Mouse (Mus musculus) forebrain, embryonic 12.5 days (tissue): Measurements from ENCODE around the gene Plce1. TPM values are rescaled to one million over a fixed set of nuclear protein-coding genes. Genes with fewer than 3 reads are reported as not detected.
"Not testable (repeated sequence)": the region's sequence is repeated elsewhere in the genome, so short reads cannot be mapped to it uniquely, and the experiment has no call there.

Experiments used
- ATAC-seq: fragments of 200-750 bp; cut with Nextera tagmentation; 2 replicates; pipeline ENCODE4 v1.8.0; 2017; ENCODE audit warnings: moderate TSS enrichment; ENCODE audit not compliant: low FRiP score
- H3K27ac ChIP-seq: fragments of 300-500 bp; sonication (generic); 2 replicates; pipeline ENCODE4 v1.5.1; 2016; ENCODE audit warnings: mild to moderate bottlenecking
- H3K27me3 ChIP-seq: fragments of 300-500 bp; sonication (generic); 2 replicates; pipeline ENCODE4 v1.6.1; 2016; ENCODE audit warnings: mild to moderate bottlenecking
- H3K36me3 ChIP-seq: fragments of 300-500 bp; sonication (generic); replicated peaks from 2 replicates; pipeline ENCODE4 v1.6.1; 2016; ENCODE audit warnings: mild to moderate bottlenecking
- H3K4me1 ChIP-seq: fragments of 300-500 bp; sonication (generic); 2 replicates; pipeline ENCODE4 v1.6.1; 2016
- H3K4me2 ChIP-seq: fragments of 300-500 bp; sonication (generic); 2 replicates; pipeline ENCODE4 v1.6.1; 2016; ENCODE audit warnings: mild to moderate bottlenecking, moderate library complexity
- H3K4me3 ChIP-seq: fragments of 300-500 bp; sonication (generic); replicated peaks from 2 replicates; pipeline ENCODE4 v1.5.1; 2016; ENCODE audit warnings: mild to moderate bottlenecking
- H3K9ac ChIP-seq: fragments of 300-500 bp; sonication (generic); 2 replicates; pipeline ENCODE4 v1.6.1; 2016; ENCODE audit warnings: mild to moderate bottlenecking
- H3K9me3 ChIP-seq: fragments of 300-500 bp; sonication (generic); 2 replicates; pipeline ENCODE4 v1.6.1; 2016
- WGBS: fragments of 180-500 bp; shearing (Covaris S2); methylation state at CpG from one replicate; pipeline ENCODE4 v1.1.7; 2016; 5-methylcytosine and 5-hydroxymethylcytosine counted together
- polyA plus RNA-seq: library from polyadenylated mRNA; unstranded; fragments of >200 nt; fragmentation: Nextera tagmentation; extraction: Ambion mirVana; gene quantifications from 2 replicates; pipeline ENCODE4 v1.2.1, GENCODE M21; 2016

Gene Plce1
- polyA plus RNA-seq, 1 experiment from 2014 or later: 6.2 TPM

DNA sequence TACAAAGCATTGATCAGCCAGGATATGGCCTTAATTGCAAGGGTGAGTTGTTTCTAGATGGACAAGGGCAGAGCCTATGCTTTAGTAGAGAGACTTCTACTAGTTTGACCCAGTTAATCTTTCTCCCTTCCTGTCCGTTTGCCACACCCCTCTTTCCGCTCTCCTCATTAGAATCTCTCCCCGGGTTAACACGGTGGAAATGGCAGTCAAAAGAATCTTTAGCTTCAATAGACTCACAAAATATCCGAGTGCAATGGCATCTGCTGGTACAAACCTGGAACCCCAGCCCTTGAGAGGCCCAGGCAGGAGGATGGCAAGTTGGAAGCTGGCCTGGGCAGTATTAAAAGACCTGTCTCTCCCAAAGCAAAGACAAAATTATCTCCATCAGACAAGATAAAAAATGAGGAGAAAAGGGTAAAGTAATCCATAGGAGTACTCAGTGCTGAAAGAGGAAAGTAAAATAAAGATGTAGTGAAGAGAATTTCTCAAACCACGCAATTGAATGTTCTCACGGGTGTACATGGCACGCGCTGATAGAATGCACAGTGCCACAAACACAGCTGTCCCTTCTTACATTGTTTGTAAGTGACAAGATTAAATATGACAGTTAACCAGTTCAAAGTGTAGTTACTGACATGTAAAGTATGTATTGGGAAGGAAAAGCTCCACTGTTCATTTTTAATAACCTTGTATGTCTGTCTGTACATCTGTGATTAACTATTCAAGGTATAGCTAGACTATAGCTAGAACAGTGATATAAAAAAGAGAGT lies 145.5 kb downstream of the Plce1 start:
- H3K4me1 ChIP-seq: no peaks in the 10 kb centered on the region
- no peak overlapping the region for H3K9ac ChIP-seq
- H3K4me2 ChIP-seq: no peak overlapping the region
- WGBS: 72% methylated on average over 9 of the region's 9 CpGs
- H3K27me3 ChIP-seq: no peaks in the 10 kb centered on the region
- no peaks in the 10 kb centered on the region for H3K36me3 ChIP-seq
- no peaks in the 10 kb centered on the region for H3K9me3 ChIP-seq
- ATAC-seq: no peak
- H3K27ac ChIP-seq: no peak overlapping the region
- no peak overlapping the region for H3K4me3 ChIP-seq

DNA sequence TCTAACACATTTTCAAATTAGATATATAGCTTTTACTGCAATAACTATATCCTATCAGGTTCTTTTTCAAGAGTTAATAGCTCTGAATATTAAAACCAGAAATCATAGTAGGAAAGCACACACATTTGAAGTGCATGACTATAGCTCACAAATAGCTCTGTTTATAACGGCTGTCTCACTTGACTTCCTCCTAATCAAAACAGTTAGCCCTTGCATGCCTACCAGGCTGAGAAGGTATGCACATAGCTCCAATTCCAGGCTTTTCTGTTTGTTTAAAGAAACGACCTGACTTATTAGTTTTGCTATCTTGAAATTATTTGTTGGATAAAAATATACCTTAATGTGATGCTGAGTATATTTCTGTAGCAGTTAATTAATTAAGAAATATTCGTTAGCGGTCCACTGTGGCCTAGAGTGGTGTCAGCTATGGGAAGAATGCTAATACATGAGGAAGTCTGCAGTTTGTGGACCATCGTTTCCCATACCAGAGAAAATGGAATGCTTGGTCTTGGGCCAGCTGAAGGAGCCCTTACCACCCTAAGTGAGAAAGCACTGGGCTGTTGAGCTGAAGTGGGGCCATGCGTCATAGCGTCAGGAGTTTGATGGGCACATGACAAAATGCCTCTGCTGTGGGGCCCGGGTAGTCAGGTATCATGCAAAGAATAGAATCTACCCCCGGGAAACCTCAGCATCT lies 146.3 kb downstream of the Plce1 start:
- Histone ChIP-seq H3K4me1 (no peaks in the 10 kb centered on the region), H3K36me3 (no peaks in the 10 kb centered on the region), H3K27ac (no peak overlapping the region), H3K9ac (no peak overlapping the region), H3K4me3 (no peak overlapping the region), H3K9me3 (no peaks in the 10 kb centered on the region), H3K27me3 (no peaks in the 10 kb centered on the region), H3K4me2 (no peak overlapping the region)
- no peak for ATAC-seq
- WGBS: 88% methylated on average over 9 of the region's 9 CpGs

DNA sequence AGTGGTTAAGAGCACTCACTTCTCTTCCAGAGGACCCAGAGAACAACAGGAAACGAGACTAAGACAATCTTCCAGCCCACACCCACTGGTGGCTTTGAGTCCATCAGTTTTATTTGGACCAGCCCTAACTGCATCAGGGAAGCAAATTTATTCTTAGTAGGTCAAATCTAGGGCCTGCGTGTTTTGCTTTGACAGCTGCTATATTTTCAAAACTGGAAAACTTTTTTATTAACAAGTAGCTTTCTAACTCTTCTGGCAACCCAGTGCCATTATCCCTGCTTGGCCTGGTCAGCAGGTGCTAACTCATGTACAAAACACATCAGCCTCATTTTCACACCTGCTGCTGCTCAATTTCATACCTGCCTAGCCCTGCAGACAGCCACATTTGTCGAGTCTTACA lies 151.3 kb downstream of the Plce1 start:
- Histone ChIP-seq H3K4me3 (no peak overlapping the region), H3K4me1 (no peaks in the 10 kb centered on the region), H3K9ac (no peak overlapping the region), H3K27ac (no peak overlapping the region), H3K27me3 (no peaks in the 10 kb centered on the region), H3K36me3 (no peaks in the 10 kb centered on the region), H3K4me2 (no peak overlapping the region), H3K9me3 (no peaks in the 10 kb centered on the region)
- 79% methylated on average over 3 of the region's 3 CpGs for WGBS
- ATAC-seq: no peak

DNA sequence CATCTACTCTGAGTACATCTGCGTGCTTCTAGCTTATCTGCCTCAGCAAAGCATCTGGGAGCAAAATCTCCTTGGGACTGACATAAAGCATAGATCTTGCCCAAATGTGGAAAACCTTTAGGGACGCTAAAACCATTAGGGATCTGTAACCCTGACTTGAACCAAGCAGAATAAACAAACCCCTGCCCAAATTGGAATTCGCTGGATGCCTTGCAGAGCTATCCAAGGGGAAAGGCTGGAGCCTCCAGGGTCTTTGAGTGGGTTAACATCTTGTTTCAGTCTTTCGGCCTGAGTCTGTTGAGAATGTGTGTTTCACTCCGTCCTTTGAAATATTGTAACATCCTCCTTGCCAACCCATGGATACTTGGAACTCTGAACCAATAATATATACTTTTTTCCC lies 152.4 kb downstream of the Plce1 start:
- no peaks in the 10 kb centered on the region for H3K4me1 ChIP-seq
- H3K27me3 ChIP-seq: no peaks in the 10 kb centered on the region
- H3K36me3 ChIP-seq: no peaks in the 10 kb centered on the region
- no peak overlapping the region for H3K4me3 ChIP-seq
- H3K9ac ChIP-seq: no peak overlapping the region
- no peak for ATAC-seq
- no peak overlapping the region for H3K4me2 ChIP-seq
- H3K27ac ChIP-seq: no peak overlapping the region
- H3K9me3 ChIP-seq: no peaks in the 10 kb centered on the region
- WGBS: 79% methylated on average over 5 of the region's 5 CpGs

DNA sequence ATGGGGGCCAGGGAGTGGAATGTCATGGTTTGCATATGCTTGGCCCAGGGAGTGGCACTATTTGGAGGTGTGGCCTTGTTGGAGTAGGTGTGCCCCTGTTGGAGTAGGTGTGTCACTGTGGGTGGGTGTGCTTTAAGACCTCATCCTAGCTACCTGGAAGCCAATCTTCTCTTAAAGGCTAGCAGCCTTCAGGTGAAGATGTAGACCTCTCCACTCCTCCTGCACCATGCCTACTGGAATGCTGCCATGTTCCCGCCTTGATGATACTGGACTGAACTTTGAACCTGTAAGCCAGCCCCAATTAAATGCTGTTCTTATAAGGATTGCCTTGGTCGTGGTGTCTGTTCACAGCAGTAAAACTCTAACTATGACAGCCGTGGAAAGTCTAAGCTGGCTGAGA lies 158.1 kb downstream of the Plce1 start:
- 87% methylated on average over 3 of the region's 3 CpGs for WGBS
- Histone ChIP-seq H3K27ac (no peak overlapping the region), H3K36me3 (no peaks in the 10 kb centered on the region)

DNA sequence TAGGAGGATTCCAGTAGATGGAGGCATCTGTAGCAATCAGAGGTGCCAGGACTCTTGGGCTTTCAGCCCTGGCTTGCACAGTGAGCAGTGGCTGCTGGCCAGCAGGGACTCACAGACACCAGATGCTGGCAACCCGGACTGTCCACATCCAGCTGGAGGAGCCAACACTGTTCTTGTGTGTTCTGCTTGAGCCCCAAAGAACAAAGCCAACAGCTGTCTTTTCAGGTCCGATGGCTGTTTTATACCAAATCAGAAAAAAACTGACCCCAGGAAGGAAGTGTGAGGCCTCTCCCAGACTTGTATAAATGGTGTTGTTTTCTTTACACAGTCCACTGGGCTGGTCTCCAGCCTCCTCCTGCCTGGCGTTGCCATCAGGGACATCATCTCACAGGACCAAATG lies 158.9 kb downstream of the Plce1 start:
- Histone ChIP-seq H3K27ac (no peak overlapping the region), H3K36me3 (no peaks in the 10 kb centered on the region), H3K4me2 (no peak overlapping the region), H3K4me1 (no peaks in the 10 kb centered on the region), H3K27me3 (no peaks in the 10 kb centered on the region), H3K9me3 (no peaks in the 10 kb centered on the region), H3K4me3 (no peak overlapping the region), H3K9ac (no peak overlapping the region)
- 84% methylated on average over 3 of the region's 3 CpGs for WGBS
- no peak for ATAC-seq

More for the DNA sequence above, 158.1 kb downstream of the Plce1 start:
- H3K9me3 ChIP-seq: no peaks in the 10 kb centered on the region
- H3K27me3 ChIP-seq: no peaks in the 10 kb centered on the region
- H3K9ac ChIP-seq: no peak overlapping the region
- no peaks in the 10 kb centered on the region for H3K4me1 ChIP-seq
- no peak overlapping the region for H3K4me3 ChIP-seq
- no peak overlapping the region for H3K4me2 ChIP-seq
- ATAC-seq: no peak

DNA sequence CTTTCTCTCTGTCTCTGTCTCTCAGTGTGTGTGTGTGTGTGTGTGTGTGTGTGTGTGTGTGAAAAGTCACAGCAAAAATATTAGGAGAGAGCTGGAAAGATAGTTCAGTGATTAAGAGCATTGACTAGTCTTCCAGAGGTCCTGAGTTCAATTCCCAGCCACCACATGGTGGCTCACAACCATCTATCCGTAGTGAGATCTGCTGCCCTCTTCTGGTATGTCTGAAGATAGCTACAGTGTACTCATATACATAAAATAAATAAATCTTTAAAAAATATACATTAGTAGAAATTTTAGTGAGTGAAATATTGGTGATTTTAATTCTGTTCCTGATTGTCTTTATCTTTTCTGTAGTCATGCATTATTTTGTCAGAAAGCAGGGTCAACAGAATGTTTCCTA lies 161.6 kb downstream of the Plce1 start:
- H3K9me3 ChIP-seq, H3K9ac ChIP-seq, H3K4me3 ChIP-seq, H3K4me1 ChIP-seq, H3K36me3 ChIP-seq, H3K27ac ChIP-seq, ATAC-seq, H3K4me2 ChIP-seq, H3K27me3 ChIP-seq: not testable (repeated sequence)
- 60% methylated on average over 1 of the region's 1 CpGs for WGBS

DNA sequence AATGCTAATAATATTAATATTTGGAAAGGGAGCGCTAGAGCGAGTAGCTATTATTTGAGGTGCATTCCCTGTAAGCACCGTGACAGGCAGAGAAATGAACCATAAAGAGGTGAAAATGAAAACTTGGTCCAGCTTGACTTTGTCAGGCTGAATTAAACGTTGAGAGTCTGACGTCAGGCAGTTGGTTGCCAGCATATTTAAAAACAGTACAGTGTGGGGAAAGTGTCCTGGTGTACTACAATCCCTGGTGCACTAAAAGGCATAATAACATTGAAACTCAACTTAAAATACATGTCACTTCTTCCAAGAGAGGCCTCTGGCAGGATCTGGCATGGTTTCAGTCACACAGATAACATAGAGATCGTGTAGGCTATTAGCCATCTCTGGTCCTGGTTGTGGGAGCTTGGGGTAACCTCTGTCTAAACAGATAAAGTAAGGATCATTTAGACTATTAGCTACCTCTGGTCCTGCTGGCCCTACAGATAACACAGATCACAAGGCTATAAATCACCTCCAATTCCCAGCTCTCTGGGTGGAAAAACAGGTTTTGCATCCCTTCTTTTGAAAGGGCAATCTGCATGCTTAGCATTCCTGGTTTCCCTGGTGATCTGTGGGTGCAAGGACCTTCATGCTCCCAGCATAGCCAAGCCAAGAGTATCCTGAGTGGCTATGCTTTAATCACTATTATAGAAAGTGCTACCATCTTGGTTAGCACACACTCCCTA lies 164.1 kb downstream of the Plce1 start:
- Histone ChIP-seq H3K9me3 (no peaks in the 10 kb centered on the region), H3K4me2 (no peak overlapping the region), H3K27ac (no peak overlapping the region), H3K27me3 (no peaks in the 10 kb centered on the region), H3K4me1 (no peaks in the 10 kb centered on the region), H3K9ac (no peak overlapping the region), H3K36me3 (no peaks in the 10 kb centered on the region), H3K4me3 (no peak overlapping the region)
- no peak for ATAC-seq
- 80% methylated on average over 6 of the region's 6 CpGs for WGBS

DNA sequence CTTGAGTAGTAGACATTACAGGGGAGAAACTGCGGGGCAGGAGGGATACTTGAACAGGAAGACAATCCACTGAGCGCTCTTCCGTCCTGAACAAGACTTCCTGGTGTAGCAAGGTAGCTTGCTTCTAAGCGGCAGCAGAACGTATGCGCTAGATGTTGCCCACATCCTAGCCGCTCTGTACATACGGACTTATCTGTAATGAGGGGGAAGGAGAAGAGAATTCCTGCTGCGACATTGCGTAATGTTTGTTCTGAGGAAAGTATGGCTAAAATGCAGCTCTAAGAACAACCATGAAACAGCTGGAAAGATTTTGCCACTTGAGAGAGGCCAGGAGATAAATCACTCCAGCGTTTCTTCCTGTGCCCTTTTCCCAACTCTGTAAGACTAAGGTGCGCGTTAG lies 177.1 kb downstream of the Plce1 start:
- no peak overlapping the region for H3K4me2 ChIP-seq
- H3K27me3 ChIP-seq: no peaks in the 10 kb centered on the region
- H3K36me3 ChIP-seq: no peaks in the 10 kb centered on the region
- no peaks in the 10 kb centered on the region for H3K4me1 ChIP-seq
- WGBS: 93% methylated on average over 13 of the region's 13 CpGs
- no peak for ATAC-seq
- H3K27ac ChIP-seq: no peak overlapping the region
- H3K9me3 ChIP-seq: no peaks in the 10 kb centered on the region
- no peak overlapping the region for H3K9ac ChIP-seq
- no peak overlapping the region for H3K4me3 ChIP-seq

DNA sequence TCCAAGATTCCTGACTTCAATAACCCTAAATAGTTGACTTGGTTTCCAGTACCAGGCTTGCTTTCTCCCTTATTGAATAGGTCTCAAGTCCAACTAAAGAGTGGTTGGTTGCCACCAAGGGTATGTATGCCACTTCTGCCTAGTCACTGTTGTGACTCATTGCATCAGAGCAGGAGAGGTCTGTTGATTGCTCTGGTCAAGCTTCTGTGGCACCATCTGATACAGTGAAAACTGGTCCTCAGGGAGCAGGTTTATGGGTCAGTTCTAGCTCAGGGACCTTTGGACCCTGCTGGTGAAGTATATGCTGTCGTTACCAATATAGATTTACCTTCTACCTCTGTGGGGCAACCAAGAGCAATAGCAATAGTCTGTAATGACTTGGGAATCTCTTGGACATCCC lies 184.5 kb downstream of the Plce1 start:
- 90% methylated on average over 1 of the region's 1 CpGs for WGBS
- no peak for ATAC-seq
- Histone ChIP-seq H3K27ac (no peak overlapping the region), H3K4me1 (no peaks in the 10 kb centered on the region), H3K27me3 (no peaks in the 10 kb centered on the region), H3K4me2 (no peak overlapping the region), H3K9ac (no peak overlapping the region), H3K4me3 (no peak overlapping the region), H3K36me3 (no peaks in the 10 kb centered on the region), H3K9me3 (no peaks in the 10 kb centered on the region)

DNA sequence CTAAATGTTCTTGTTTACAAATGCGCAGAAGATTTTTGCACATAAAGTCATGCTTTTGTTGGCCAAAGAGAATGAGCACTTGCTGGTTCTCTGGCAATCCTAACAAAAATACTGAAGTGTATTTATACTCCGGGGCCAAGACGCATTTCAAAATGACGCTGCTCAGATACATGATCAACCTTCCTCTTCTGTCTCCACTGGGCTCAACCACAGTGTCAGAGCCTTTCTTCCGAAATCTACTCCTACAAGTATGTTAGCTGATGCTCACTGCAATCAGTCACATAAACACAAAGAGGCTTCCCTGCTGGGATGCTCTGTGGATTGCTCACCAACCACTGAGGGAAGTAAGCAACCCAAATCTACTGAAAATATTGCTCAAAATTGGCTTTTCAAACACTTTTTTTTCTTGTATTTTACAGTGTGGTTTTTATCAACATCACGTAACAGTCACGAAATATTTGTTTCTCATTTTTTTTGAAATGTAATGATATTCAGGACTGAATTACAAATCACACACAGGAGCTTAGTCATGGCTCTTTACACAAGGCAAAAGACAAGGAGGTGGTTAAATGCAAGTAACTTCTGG lies 191.2 kb downstream of the Plce1 start:
- Histone ChIP-seq H3K4me3 (no peak overlapping the region), H3K4me1 (no peaks in the 10 kb centered on the region), H3K9ac (no peak overlapping the region), H3K9me3 (no peaks in the 10 kb centered on the region), H3K27ac (no peak overlapping the region), H3K27me3 (no peaks in the 10 kb centered on the region), H3K36me3 (no peaks in the 10 kb centered on the region), H3K4me2 (no peak overlapping the region)
- no peak for ATAC-seq
- 89% methylated on average over 7 of the region's 7 CpGs for WGBS

DNA sequence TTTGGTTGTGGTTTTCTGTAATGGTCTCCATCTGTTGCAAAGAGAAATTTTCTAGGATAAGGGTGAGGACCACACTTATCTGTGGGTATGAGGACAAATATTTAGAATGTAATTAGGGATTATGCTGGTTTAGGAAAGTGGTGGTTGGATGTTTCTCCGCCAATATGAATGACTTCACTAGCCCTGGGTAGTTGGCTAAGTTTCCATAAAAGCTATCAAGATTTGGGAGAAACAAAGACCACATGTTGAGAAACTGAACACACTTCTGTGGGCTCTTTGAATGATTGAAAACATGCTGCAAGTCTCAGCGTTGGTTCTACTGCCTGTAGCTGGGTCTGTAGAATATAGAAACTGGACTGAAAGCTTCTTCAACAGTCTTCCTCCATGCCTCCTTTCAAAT lies 193.0 kb downstream of the Plce1 start:
- no peak overlapping the region for H3K4me2 ChIP-seq
- no peaks in the 10 kb centered on the region for H3K9me3 ChIP-seq
- H3K9ac ChIP-seq: no peak overlapping the region
- WGBS: 72% methylated on average over 2 of the region's 2 CpGs
- no peaks in the 10 kb centered on the region for H3K4me1 ChIP-seq
- H3K27me3 ChIP-seq: no peaks in the 10 kb centered on the region
- ATAC-seq: no peak
- H3K36me3 ChIP-seq: no peaks in the 10 kb centered on the region
- no peak overlapping the region for H3K4me3 ChIP-seq
- H3K27ac ChIP-seq: no peak overlapping the region
